Mouse (Mus musculus): ENCODE measurements at regions not wholly inside any gene's neighbourhood (a gene's known extent, or its start where the extent isn't known, plus 50 kb on each side); places are given as distances from the start of the nearest gene placed in this dataset.

- DNase-seq (ENCODE audit: low spot score) (peak; percentile 26), ATAC-seq (ENCODE audit: low FRiP score) (no peak)
- Histone ChIP-seq H3K27me3 (ENCODE audit: control insufficient read depth, insufficient read depth, low read length) (no peaks in the 10 kb centered on the region), H3K4me3 (ENCODE audit: low read depth, low read length) (no peak overlapping the region), H3K4me2 (replicated peaks; ENCODE audit: low read depth, low read length) (no peak overlapping the region), H3K36me3 (ENCODE audit: control insufficient read depth, insufficient read depth, low read length) (no peaks in the 10 kb centered on the region), H3K4me1 (replicated peaks; ENCODE audit: control insufficient read depth, insufficient read depth, low read length) (no peaks in the 10 kb centered on the region), H3K9me3 (ENCODE audit: control insufficient read depth, low read length) (no peaks in the 10 kb centered on the region), H3K9ac (ENCODE audit: low read depth, low read length) (no peak overlapping the region), H3K27ac (ENCODE audit: low read depth, low read length) (no peak overlapping the region)
- WGBS = 86% methylated on average over 6 of the region's 6 CpGs
Measured at GRCm38 (mm10) chr19:49741239-49741638, 937.2 kb downstream of the Sorcs1 start.

GRCm38 (mm10) chr19:49739483-49740175, 938.8 kb downstream of the Sorcs1 start:
- Histone ChIP-seq H3K36me3 (ENCODE audit: control insufficient read depth, insufficient read depth, low read length) (no peaks in the 10 kb centered on the region), H3K27me3 (ENCODE audit: control insufficient read depth, insufficient read depth, low read length) (no peaks in the 10 kb centered on the region), H3K27ac (ENCODE audit: low read depth, low read length) (no peak overlapping the region), H3K4me2 (replicated peaks; ENCODE audit: low read depth, low read length) (no peak overlapping the region), H3K9ac (ENCODE audit: low read depth, low read length) (no peak overlapping the region), H3K9me3 (ENCODE audit: control insufficient read depth, low read length) (no peaks in the 10 kb centered on the region), H3K4me3 (ENCODE audit: low read depth, low read length) (no peak overlapping the region), H3K4me1 (replicated peaks; ENCODE audit: control insufficient read depth, insufficient read depth, low read length) (no peaks in the 10 kb centered on the region)
- no peak for DNase-seq (ENCODE audit: low spot score)
- WGBS = 67% methylated on average over 13 of the region's 13 CpGs
- no peak for ATAC-seq (ENCODE audit: low FRiP score)

GRCm38 (mm10) chr19:49697659-49698058, 980.8 kb downstream of the Sorcs1 start:
- Histone ChIP-seq H3K9me3 (ENCODE audit: control insufficient read depth, low read length) (no peaks in the 10 kb centered on the region), H3K4me2 (replicated peaks; ENCODE audit: low read depth, low read length) (no peak overlapping the region), H3K4me3 (ENCODE audit: low read depth, low read length) (no peak overlapping the region), H3K27me3 (ENCODE audit: control insufficient read depth, insufficient read depth, low read length) (no peaks in the 10 kb centered on the region), H3K4me1 (replicated peaks; ENCODE audit: control insufficient read depth, insufficient read depth, low read length) (no peaks in the 10 kb centered on the region), H3K9ac (ENCODE audit: low read depth, low read length) (no peak overlapping the region), H3K36me3 (ENCODE audit: control insufficient read depth, insufficient read depth, low read length) (no peaks in the 10 kb centered on the region), H3K27ac (ENCODE audit: low read depth, low read length) (no peak overlapping the region)
- no peak for ATAC-seq (ENCODE audit: low FRiP score)
- 76% methylated on average over 1 of the region's 1 CpGs for WGBS
- DNase-seq (ENCODE audit: low spot score) = no peak

GRCm38 (mm10) chr19:49685588-49686281, 992.7 kb downstream of the Sorcs1 start:
- Histone ChIP-seq H3K9me3 (ENCODE audit: control insufficient read depth, low read length) (no peaks in the 10 kb centered on the region; the same call in 1 of the 2 replicates), H3K27me3 (ENCODE audit: control insufficient read depth, insufficient read depth, low read length) (no peaks in the 10 kb centered on the region), H3K4me2 (replicated peaks; ENCODE audit: low read depth, low read length) (no peak overlapping the region), H3K36me3 (ENCODE audit: control insufficient read depth, insufficient read depth, low read length) (no peaks in the 10 kb centered on the region), H3K27ac (ENCODE audit: low read depth, low read length) (no peak overlapping the region), H3K9ac (ENCODE audit: low read depth, low read length) (no peak overlapping the region), H3K4me3 (ENCODE audit: low read depth, low read length) (no peak overlapping the region), H3K4me1 (replicated peaks; ENCODE audit: control insufficient read depth, insufficient read depth, low read length) (no peaks in the 10 kb centered on the region)
- ATAC-seq (ENCODE audit: low FRiP score) = no peak; the same call in 1 of the 2 replicates
- DNase-seq (ENCODE audit: low spot score) = no peak
- WGBS = 89% methylated on average over 13 of the region's 15 CpGs

GRCm38 (mm10) chr19:49681204-49681603, 997.2 kb downstream of the Sorcs1 start:
- DNase-seq (ENCODE audit: low spot score) (no peak), ATAC-seq (ENCODE audit: low FRiP score) (no peak)
- WGBS = 68% methylated on average over 3 of the region's 3 CpGs

GRCm38 (mm10) chr19:49680006-49680405, 998.4 kb downstream of the Sorcs1 start:
- H3K27ac ChIP-seq (ENCODE audit: low read depth, low read length) = no peak overlapping the region
- H3K9me3 ChIP-seq (ENCODE audit: control insufficient read depth, low read length) = no peaks in the 10 kb centered on the region; the same call in 1 of the 2 replicates
- H3K27me3 ChIP-seq (ENCODE audit: control insufficient read depth, insufficient read depth, low read length) = no peaks in the 10 kb centered on the region
- no peaks in the 10 kb centered on the region for H3K4me1 ChIP-seq (replicated peaks; ENCODE audit: control insufficient read depth, insufficient read depth, low read length)
- H3K9ac ChIP-seq (ENCODE audit: low read depth, low read length) = no peak overlapping the region
- no peaks in the 10 kb centered on the region for H3K36me3 ChIP-seq (ENCODE audit: control insufficient read depth, insufficient read depth, low read length)
- 86% methylated on average over 3 of the region's 3 CpGs for WGBS
- no peak overlapping the region for H3K4me2 ChIP-seq (replicated peaks; ENCODE audit: low read depth, low read length)
- ATAC-seq (ENCODE audit: low FRiP score) (no peak), DNase-seq (ENCODE audit: low spot score) (no peak)
- no peak overlapping the region for H3K4me3 ChIP-seq (ENCODE audit: low read depth, low read length)

More at GRCm38 (mm10) chr19:49681204-49681603, 997.2 kb downstream of the Sorcs1 start:
- Histone ChIP-seq H3K4me1 (replicated peaks; ENCODE audit: control insufficient read depth, insufficient read depth, low read length) (no peaks in the 10 kb centered on the region), H3K9me3 (ENCODE audit: control insufficient read depth, low read length) (no peaks in the 10 kb centered on the region; the same call in 1 of the 2 replicates), H3K36me3 (ENCODE audit: control insufficient read depth, insufficient read depth, low read length) (no peaks in the 10 kb centered on the region), H3K4me3 (ENCODE audit: low read depth, low read length) (no peak overlapping the region), H3K4me2 (replicated peaks; ENCODE audit: low read depth, low read length) (no peak overlapping the region), H3K27me3 (ENCODE audit: control insufficient read depth, insufficient read depth, low read length) (no peaks in the 10 kb centered on the region), H3K27ac (ENCODE audit: low read depth, low read length) (no peak overlapping the region), H3K9ac (ENCODE audit: low read depth, low read length) (no peak overlapping the region)

- Histone ChIP-seq H3K27me3 (ENCODE audit: control insufficient read depth, insufficient read depth, low read length) (no peaks in the 10 kb centered on the region), H3K4me3 (ENCODE audit: low read depth, low read length) (no peak overlapping the region), H3K9ac (ENCODE audit: low read depth, low read length) (no peak overlapping the region), H3K4me1 (replicated peaks; ENCODE audit: control insufficient read depth, insufficient read depth, low read length) (no peaks in the 10 kb centered on the region), H3K9me3 (ENCODE audit: control insufficient read depth, low read length) (no peaks in the 10 kb centered on the region), H3K36me3 (ENCODE audit: control insufficient read depth, insufficient read depth, low read length) (no peaks in the 10 kb centered on the region), H3K4me2 (replicated peaks; ENCODE audit: low read depth, low read length) (no peak overlapping the region), H3K27ac (ENCODE audit: low read depth, low read length) (no peak overlapping the region)
- 23% methylated on average over 2 of the region's 2 CpGs for WGBS
- DNase-seq (ENCODE audit: low spot score) (no peak), ATAC-seq (ENCODE audit: low FRiP score) (no peak)
Measured at GRCm38 (mm10) chr19:49675931-49676330, 1002.5 kb downstream of the Sorcs1 start.

- no peak overlapping the region for H3K4me2 ChIP-seq (replicated peaks; ENCODE audit: low read depth, low read length)
- DNase-seq (ENCODE audit: low spot score) = no peak
- H3K9ac ChIP-seq (ENCODE audit: low read depth, low read length) = no peak overlapping the region
- no peaks in the 10 kb centered on the region for H3K36me3 ChIP-seq (ENCODE audit: control insufficient read depth, insufficient read depth, low read length)
- H3K4me1 ChIP-seq (replicated peaks; ENCODE audit: control insufficient read depth, insufficient read depth, low read length) = no peaks in the 10 kb centered on the region
- no peak overlapping the region for H3K27ac ChIP-seq (ENCODE audit: low read depth, low read length)
- no peak overlapping the region for H3K4me3 ChIP-seq (ENCODE audit: low read depth, low read length)
- WGBS = 90% methylated on average over 7 of the region's 7 CpGs
- H3K27me3 ChIP-seq (ENCODE audit: control insufficient read depth, insufficient read depth, low read length) = no peaks in the 10 kb centered on the region
- no peak for ATAC-seq (ENCODE audit: low FRiP score)
- no peaks in the 10 kb centered on the region for H3K9me3 ChIP-seq (ENCODE audit: control insufficient read depth, low read length)
Measured at GRCm38 (mm10) chr19:49629963-49630362, 1048.5 kb downstream of the Sorcs1 start.

- no peaks in the 10 kb centered on the region for H3K27me3 ChIP-seq (ENCODE audit: control insufficient read depth, insufficient read depth, low read length)
- WGBS = 59% methylated on average over 5 of the region's 5 CpGs
- H3K9ac ChIP-seq (ENCODE audit: low read depth, low read length) = no peak overlapping the region
- H3K36me3 ChIP-seq (ENCODE audit: control insufficient read depth, insufficient read depth, low read length) = no peaks in the 10 kb centered on the region
- ATAC-seq (ENCODE audit: low FRiP score) (no peak), DNase-seq (ENCODE audit: low spot score) (no peak)
- H3K4me1 ChIP-seq (replicated peaks; ENCODE audit: control insufficient read depth, insufficient read depth, low read length) = no peaks in the 10 kb centered on the region
- H3K4me2 ChIP-seq (replicated peaks; ENCODE audit: low read depth, low read length) = no peak overlapping the region
- H3K9me3 ChIP-seq (ENCODE audit: control insufficient read depth, low read length) = no peaks in the 10 kb centered on the region
- H3K4me3 ChIP-seq (ENCODE audit: low read depth, low read length) = no peak overlapping the region
- H3K27ac ChIP-seq (ENCODE audit: low read depth, low read length) = no peak overlapping the region
Measured at GRCm38 (mm10) chr19:49619920-49620319, 1058.5 kb downstream of the Sorcs1 start.

All from hindbrain, embryonic 11.5 days (tissue).